Mouse (Mus musculus): ENCODE data around the gene Prrt4. TPM values are rescaled to one million over a fixed set of nuclear protein-coding genes. Genes with fewer than 3 reads are reported as not detected.

Gene Prrt4
- polyA plus RNA-seq (2012; rRNA removed) = 0.38 and 0.94 TPM in 2 replicates

GRCm38 (mm10) chr6:29178888-29179658 lies at the start of gene Prrt4:
TSS of gene Prrt4 (minus strand) at chr6:29179584.

GRCm38 (mm10) chr6:29215881-29216501 lies 36.6 kb upstream of the Prrt4 start, which contains the start of gene Impdh1:
TSS of gene Impdh1 (minus strand) at chr6:29216364.

GRCm38 (mm10) chr6:29164314-29165244 lies 14.8 kb downstream of the Prrt4 start, which contains the start of gene Rbm28:
TSS of gene Rbm28 (minus strand) at chr6:29165006.

Other genes starting within 250 kb of the Prrt4 start
- gene Lep, start 119.4 kb downstream of the Prrt4 start, polyA plus RNA-seq (2012; rRNA removed) = 0.94 and 1.3 TPM in 2 replicates
- 2.3 and 2.9 TPM in 2 replicates for gene Rbm28, start 14.6 kb downstream of the Prrt4 start, polyA plus RNA-seq (2012; rRNA removed)
- gene Impdh1, start 36.8 kb upstream of the Prrt4 start, polyA plus RNA-seq (2012; rRNA removed) = 44.5 and 50.3 TPM in 2 replicates
- gene Hilpda, start 92.9 kb upstream of the Prrt4 start, polyA plus RNA-seq (2012; rRNA removed) = 21.9 and 23.0 TPM in 2 replicates
- gene Fam71f2, start 100.0 kb upstream of the Prrt4 start, polyA plus RNA-seq (2012; rRNA removed) = 0.41 and 0.78 TPM in 2 replicates
- not detected in 2 replicates for gene Fam71f1, start 139.6 kb upstream of the Prrt4 start, polyA plus RNA-seq (2012; rRNA removed)
- 25.7 and 30.6 TPM in 2 replicates for gene Calu, start 168.5 kb upstream of the Prrt4 start, polyA plus RNA-seq (2012; rRNA removed)
- gene Opn1sw, start 208.9 kb upstream of the Prrt4 start, polyA plus RNA-seq (2012; rRNA removed) = 0.68 and 1.1 TPM in 2 replicates
- 5.4 and 5.8 TPM in 2 replicates for gene Ccdc136, start 216.7 kb upstream of the Prrt4 start, polyA plus RNA-seq (2012; rRNA removed)